Mouse (Mus musculus): ENCODE data around the gene Sbno2.

Sbno2 gene

DNA sequence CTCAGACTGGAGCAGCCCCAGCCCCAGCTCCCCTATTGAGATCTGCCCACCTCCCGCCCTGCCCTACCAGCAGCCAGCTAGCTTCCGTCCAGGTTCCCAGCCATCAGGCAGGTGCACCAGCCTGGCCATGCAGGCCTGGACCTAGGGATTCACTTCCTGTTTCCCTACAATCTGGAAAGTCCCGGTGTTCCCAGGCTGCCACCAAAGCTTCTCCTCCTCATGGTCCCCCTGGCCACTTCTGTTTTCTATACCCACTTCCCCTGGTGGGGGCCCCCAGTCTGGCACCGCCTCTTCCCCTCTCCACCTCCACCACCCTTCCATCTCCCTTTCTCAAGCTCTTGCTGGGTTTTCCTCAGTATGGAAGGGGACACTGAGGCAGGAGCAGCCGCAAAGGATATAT is at the start of gene Sbno2:
Gene Sbno2, minus strand, starts transcription at position 112 of the 400 bp plus-strand sequence.
- DNase-seq (ENCODE audit: low read depth, low spot score) = no peak

- no peak for DNase-seq (ENCODE audit: low read depth, low spot score)
These were observed 49.0 kb upstream of the Sbno2 start for GRCm38 (mm10) chr10:80154384-80154783.

DNA sequence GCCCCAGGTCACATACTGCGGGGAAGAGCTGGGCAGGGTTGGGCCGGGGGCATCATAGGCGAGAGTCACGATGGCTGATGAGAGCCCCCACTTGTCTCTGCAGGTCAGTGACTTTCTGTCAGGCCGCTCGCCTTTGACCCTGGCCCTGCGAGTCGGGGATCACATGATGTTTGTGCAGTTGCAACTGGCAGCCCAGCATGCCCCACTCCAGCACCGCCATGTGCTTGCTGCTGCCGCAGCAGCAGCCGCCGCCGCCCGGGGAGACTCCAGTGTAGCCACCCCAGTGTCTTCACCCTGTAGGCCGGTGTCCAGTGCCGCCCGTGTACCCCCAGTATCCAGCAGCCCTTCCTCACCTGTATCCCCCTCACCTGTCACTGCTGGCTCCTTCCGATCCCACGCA is 48.3 kb upstream of the Sbno2 start:
- DNase-seq (ENCODE audit: low read depth, low spot score) = no peak

DNA sequence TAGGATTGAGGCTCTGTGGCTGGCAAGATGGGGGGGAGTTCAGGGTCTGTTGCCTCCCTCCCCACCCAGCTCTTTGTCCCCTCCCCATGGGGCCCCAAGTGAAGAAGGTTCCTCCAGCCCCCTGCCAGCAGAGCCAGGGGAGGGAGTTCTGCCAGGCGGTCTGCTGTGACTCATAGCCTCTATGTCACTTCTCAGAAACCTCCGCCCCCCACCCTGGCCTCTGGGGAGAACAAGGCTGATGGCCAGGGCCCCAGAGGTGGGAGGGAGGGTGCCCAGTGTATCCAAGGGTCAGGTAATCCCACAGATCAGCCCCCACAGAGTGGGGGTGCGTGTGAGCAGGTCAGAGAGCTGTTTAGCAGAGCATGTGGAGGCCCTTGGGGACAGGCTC is 47.5 kb upstream of the Sbno2 start:
- DNase-seq (ENCODE audit: low read depth, low spot score) = no peak

DNA sequence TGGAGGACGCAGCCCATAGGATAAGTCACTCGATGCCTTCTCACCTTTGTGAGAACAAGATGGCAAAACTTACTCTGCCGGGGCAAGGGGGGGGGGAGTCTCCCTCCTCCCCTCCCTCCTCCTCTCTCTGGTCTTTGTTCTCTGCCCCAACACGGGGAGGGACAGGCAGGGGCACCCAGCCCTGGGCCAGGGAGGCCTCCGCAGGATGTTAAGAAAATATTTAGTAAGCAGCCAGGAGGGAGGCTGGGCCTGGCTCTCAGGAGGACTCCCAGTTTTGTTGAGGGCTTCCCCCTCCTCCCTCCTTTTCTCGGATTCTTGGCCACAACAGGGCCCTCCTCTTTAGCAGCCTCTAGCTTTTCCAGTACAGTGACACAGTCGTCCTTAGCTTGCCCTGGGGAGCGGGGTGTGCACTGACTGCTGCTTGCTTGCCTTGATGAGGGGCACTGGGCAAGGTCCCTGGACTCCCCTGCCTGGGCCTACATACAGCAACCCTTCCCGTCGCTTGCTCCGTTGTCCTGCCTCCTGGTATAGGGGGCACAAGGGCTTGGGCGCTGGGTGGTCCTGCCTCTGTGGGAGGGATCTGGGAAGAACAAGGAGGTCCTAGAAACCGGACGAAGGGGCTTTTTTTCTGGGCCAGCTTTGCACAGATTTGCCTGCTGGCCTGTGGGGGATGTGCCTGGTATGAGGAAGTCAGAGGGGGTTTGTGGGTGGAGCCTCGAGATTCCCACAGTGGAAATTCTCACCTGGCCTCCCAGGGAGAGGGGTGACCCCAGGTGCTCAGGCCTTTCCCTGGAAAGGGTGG is 46.9 kb upstream of the Sbno2 start:
- DNase-seq (ENCODE audit: low read depth, low spot score) = no peak

DNA sequence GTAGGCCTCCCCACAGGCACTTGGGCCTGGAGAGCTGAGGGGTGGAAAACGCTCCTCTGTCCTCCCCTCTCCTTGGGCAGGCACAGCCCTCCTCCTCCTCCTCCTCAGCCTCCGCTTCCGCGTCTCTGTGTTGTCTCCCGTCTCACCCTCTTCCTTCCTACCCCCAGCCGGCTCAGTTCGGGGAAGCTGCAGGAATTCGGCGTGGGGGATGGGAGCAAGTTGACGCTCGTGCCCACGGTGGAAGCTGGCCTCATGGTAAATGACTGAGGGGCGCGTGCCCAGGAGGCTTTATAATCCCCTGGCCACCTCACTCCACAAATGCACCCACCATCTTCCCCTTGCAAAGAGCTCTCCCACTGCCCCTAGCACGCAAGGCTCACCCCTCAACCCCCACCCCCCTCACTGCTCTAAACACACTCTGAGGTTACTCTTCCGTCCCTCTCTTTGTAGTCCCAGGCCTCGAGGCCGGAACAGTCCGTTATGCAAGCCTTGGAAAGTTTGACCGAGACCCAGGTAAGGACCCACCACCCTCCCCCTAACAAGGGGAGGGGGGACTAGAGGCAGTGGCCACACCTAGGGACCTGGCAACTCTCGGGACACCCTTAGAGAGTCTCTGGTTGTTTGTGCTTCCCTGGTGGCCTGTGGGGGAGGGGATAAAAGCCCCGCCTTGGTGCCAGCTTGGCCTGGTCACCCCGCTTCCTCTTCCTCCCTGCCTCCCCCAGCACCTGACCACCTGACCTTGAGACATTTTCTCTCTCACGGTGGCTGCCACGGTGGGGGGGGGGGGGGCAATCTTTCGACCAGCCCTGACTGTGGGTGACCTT is 46.1 kb upstream of the Sbno2 start:
- peak; percentile 59 for DNase-seq (ENCODE audit: low read depth, low spot score)

DNA sequence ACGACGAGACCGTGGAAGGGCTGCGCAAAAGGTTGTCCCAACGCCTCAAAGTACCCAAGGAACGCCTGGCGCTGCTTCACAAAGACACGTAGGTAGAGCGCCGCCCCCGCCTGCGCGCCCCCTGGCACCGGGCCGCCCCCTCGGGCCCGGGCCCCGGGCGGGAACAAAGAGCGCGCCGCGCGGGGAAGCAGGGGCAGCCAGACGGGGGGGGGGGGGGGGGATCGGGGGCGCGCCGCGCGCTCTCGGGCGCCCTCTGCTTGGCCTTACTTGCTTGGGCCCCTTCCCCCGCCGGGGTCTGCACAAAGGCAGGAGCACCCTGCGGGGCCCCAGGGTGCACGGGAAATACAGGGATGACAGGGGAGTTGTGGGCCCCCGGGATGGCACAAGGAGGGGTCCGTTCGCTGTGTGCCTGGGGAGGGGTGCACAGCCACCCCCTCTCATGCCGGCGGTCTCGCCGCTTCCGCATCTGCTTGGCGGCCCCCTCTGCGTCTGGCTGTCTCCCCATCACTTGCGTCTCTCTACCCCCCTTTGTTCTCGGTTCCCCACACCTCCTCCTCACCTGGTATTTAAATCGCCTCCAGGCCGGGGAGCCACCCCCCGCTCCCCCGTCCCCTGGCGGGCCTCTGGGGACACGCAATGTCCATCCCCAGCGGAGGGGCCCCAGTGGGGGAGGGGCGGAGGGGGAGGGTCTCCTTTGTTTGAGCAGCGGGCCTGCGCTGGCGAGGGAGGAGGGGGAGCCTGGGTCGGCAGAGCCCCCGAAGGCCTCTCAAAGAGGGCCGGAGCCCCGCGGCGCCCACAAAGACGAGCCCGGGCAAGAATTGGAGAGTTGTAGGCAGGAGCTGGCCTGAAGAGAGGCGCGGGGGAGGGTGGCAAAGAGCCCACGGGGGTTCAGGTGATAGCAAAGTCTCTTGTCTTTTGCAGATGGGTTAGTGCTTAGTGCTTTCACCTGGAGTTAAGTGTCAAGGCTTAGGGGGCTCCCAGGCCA is 45.1 kb upstream of the Sbno2 start:
- peak; percentile 80 for DNase-seq (ENCODE audit: low read depth, low spot score)

DNA sequence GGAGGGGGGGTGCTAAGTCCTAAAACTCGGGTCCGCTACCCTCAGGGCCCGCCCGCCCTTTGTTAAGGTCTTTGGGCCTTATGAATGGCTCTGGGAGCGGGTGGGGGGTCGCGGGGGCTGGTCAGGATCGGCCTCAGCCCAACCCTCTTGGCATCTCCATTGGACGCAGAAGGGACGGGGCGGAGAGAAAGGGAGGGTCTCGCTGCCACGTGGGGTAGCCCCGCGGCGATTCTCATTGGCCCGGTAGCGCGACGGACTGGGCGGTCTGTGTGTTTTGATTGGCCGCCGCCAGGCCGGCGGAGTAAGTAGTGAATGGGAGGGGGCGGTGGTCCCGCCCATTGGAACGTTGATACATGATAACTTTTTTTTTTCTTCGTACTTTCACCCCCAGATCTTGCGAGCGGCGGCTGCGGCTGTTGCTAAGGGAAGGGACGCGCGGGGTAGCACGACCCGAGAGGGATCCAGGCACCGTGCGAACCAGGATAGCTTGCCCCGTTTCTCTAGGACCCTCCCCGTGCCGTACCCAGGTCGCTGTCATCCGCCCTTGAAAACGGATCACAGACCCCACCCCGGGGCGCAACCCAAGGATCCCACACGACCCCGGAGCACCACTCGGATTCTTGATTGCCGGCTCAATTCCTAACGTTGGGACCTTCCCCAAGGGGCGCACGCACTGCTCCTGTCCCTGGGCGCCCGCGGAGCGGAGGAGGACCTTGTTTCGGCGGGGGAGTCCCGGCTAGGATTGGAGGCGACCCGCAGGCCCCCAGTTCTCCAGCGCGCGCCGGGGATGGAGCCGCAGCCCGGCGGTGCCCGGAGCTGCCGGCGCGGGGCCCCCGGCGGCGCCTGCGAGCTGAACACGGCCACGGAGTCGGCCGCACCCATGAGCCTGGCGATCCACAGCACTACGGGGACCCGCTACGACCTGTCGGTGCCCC is 44.2 kb upstream of the Sbno2 start:
- DNase-seq (ENCODE audit: low read depth, low spot score) = peak; percentile 99

GRCm38 (mm10) chr10:80148610-80149290 is 43.4 kb upstream of the Sbno2 start:
- DNase-seq (ENCODE audit: low read depth, low spot score) = peak; percentile 93

GRCm38 (mm10) chr10:80147719-80148601 is 42.6 kb upstream of the Sbno2 start, which contains the start of gene Midn:
Gene Midn (plus strand): TSS chr10:80148272.
- peak; percentile 78 for DNase-seq (ENCODE audit: low read depth, low spot score)

- no peak for DNase-seq (ENCODE audit: low read depth, low spot score)
These were observed 41.9 kb upstream of the Sbno2 start for GRCm38 (mm10) chr10:80147146-80147718.

- DNase-seq (ENCODE audit: low read depth, low spot score) = no peak
These were observed 41.2 kb upstream of the Sbno2 start for GRCm38 (mm10) chr10:80146568-80147011.

- no peak for DNase-seq (ENCODE audit: low read depth, low spot score)
These were observed 40.5 kb upstream of the Sbno2 start for GRCm38 (mm10) chr10:80145896-80146295.

DNA sequence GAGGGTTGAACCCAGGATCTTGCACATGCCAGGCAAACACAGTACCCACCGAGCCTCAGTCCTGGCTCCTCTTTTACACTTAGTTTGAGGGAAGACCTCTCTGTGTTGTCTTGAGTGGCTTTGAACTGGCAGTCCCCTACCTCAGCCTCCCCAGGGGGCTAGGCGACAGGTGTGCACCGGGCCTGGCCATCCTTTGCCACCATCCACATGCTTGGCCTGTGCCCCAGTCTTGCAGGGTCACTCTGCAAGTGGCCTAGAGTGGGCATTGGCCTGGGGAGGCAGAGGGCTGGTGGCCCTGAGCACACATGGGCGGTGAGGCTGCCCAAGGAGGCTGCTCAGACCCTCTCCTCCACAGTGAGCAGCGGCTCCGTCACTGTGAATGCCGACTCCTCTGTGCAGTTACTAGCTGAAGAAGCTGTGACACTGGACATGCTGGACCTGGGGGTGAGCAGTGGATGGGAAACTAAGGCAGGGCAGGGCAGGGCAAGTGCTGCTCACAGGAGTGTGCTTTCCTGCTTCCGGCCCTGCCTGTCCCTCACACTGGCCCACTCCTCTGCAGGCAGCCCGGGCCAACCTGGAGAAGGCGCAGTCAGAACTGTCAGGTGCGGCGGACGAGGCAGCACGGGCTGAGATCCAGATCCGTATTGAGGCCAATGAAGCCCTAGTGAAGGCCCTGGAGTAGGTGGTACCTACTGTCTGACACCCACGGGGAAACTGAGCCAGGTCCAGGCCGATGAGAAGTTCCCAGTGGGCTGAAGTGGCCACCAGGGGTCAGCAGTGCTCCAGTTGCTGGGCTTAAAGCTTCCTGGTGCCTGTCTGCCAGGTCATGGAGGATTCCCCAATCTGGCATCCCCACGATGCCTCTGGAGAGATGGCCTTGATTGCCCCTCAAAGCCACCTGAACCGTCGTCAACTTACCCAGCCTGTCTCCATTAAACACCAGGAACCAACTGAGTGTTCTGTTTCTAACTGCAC is 39.8 kb upstream of the Sbno2 start:
- DNase-seq (ENCODE audit: low read depth, low spot score) = no peak

DNA sequence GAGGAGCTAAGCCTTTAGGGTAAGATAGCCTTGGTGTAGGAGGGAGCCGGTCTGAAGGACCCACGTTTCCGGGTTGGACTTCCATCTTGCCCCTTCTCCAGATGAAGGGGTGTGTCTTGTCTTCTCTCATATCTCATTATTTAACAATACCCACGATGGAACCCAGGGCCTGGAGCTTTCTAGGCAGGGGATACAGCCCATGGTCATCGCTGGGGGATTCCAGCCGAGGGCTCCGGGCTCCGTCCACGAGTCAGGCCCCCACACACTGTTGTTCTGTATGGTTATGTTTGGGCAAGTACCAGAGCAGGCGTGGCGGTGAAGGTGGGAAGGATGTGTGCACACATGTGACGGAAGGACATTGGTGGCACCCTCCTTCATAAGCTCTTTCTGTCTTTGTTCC is 38.8 kb upstream of the Sbno2 start:
- DNase-seq (ENCODE audit: low read depth, low spot score) = no peak

DNA sequence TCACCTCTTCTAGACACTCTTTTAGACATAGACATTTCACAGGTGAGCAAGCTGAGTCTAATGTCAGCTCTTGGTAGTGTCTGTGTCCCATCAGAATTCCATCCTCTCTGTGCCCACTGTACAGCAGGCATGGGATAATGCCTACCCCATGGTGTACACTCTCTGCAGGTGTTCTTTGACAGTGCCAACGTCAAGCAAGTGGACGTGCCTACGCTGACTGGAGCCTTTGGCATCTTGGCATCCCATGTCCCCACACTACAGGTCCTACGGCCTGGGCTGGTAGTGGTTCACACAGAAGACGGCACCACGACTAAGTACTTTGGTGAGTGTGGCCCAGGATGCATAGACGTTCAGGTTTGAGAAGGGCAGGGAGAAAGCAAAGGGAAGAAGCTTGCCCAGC is 38.3 kb upstream of the Sbno2 start:
- DNase-seq (ENCODE audit: low read depth, low spot score) = no peak

DNA sequence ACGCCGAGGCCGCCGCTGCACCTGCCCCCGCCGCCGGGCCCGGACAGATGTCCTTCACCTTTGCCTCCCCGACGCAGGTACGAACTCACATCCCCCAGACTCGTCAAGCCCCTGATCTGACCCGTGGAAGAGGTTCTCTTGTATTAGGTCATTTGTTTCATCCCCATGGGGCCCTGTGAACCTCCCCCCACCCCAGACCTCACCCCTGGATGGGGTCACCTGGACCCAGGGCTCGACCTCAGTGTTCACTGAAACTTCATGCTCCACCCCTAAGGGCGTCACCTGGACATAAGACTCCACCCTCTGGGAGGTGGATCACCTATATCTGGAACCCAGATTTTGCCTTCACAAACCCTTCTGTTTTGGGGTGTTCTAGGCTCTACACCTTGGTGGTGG is 37.2 kb upstream of the Sbno2 start:
- DNase-seq (ENCODE audit: low read depth, low spot score) = no peak

Data from forelimb bud, embryonic 11.5 days (tissue).